Mouse (Mus musculus) cerebellum, adult 18-20 months (tissue): ENCODE results near the gene Ick.
"Not testable (repeated sequence)": the region's sequence is repeated elsewhere in the genome, so short reads cannot be mapped to it uniquely, and the experiment has no call there.

Source experiments
- DNase-seq, 2 experiments: peaks; one replicate each; pipeline ENCODE4 v3.0.0; 2021

The Ick gene

GRCm38 (mm10) chr9:78154211-78154977 lies 45.4 kb downstream of the Ick start:
- no peak for DNase-seq

GRCm38 (mm10) chr9:78157221-78157620 lies 48.2 kb downstream of the Ick start:
- DNase-seq: no peak

GRCm38 (mm10) chr9:78163291-78163690 lies 54.3 kb downstream of the Ick start:
- DNase-seq: no peak

- no peak for DNase-seq
Observed at GRCm38 (mm10) chr9:78164741-78165140, 55.7 kb downstream of the Ick start.

- DNase-seq: no peak
Observed at GRCm38 (mm10) chr9:78165454-78165853, 56.5 kb downstream of the Ick start.

GRCm38 (mm10) chr9:78166694-78167452 lies 57.9 kb downstream of the Ick start:
- no peak for DNase-seq

GRCm38 (mm10) chr9:78167453-78167969 lies 58.5 kb downstream of the Ick start:
- DNase-seq: no peak

- DNase-seq: no peak
Observed at GRCm38 (mm10) chr9:78168864-78169263, 59.9 kb downstream of the Ick start.

- DNase-seq: no peak
Observed at GRCm38 (mm10) chr9:78174016-78174415, 65.0 kb downstream of the Ick start.

GRCm38 (mm10) chr9:78174925-78175276 lies 65.9 kb downstream of the Ick start:
- not testable (repeated sequence) for DNase-seq

- peak; percentile 97 to 98 for DNase-seq
Observed at GRCm38 (mm10) chr9:78175277-78176200, 66.5 kb downstream of the Ick start.

GRCm38 (mm10) chr9:78176201-78176727 lies 67.3 kb downstream of the Ick start:
- DNase-seq: peak; percentile 62 to 63

- peak; percentile 9 to 31 for DNase-seq
Observed at GRCm38 (mm10) chr9:78176831-78177230, 67.8 kb downstream of the Ick start.

- DNase-seq: no peak
Observed at GRCm38 (mm10) chr9:78178197-78178596, 69.2 kb downstream of the Ick start.

GRCm38 (mm10) chr9:78179071-78179470 lies 70.1 kb downstream of the Ick start:
- DNase-seq: no peak

GRCm38 (mm10) chr9:78182474-78182873 lies 73.5 kb downstream of the Ick start, which contains the start of gene Gsta4:
Gsta4 (plus strand) TSS chr9:78182774.
- not testable (repeated sequence) for DNase-seq

GRCm38 (mm10) chr9:78185686-78186085 lies 76.7 kb downstream of the Ick start:
- no peak for DNase-seq

- DNase-seq: no peak
Observed at GRCm38 (mm10) chr9:78188910-78189309, 79.9 kb downstream of the Ick start.

- no peak for DNase-seq
Observed at GRCm38 (mm10) chr9:78190651-78191634, 82.0 kb downstream of the Ick start.

- peak; percentile 20 to 24 for DNase-seq
Observed at GRCm38 (mm10) chr9:78191736-78192135, 82.7 kb downstream of the Ick start.

GRCm38 (mm10) chr9:78193902-78194597 lies 85.1 kb downstream of the Ick start:
- DNase-seq: peak; percentile 26 to 41
